Mouse (Mus musculus) gastrocnemius, postnatal 4 days (tissue): ENCODE measurements around the gene Ceacam1. TPM values are rescaled to one million over a fixed set of nuclear protein-coding genes. Genes with fewer than 3 reads are reported as not detected.
"Not testable (repeated sequence)": the region's sequence is repeated elsewhere in the genome, so short reads cannot be mapped to it uniquely, and the experiment has no call there.

Source experiments
- DNase-seq, 2 experiments: peaks; one replicate each; pipeline ENCODE4 v3.0.0; 2021 to 2022; ENCODE audit warnings: low spot score in 2 of 2, mixed read lengths in 2 of 2
- total RNA-seq, 2 experiments: library from RNA; stranded (reverse); gene quantifications; 2 replicates each; pipeline ENCODE4 v1.2.3; 2021

The Ceacam1 gene
- total RNA-seq, 2 experiments from 2014 or later: 5.5 to 6.1 TPM

DNA sequence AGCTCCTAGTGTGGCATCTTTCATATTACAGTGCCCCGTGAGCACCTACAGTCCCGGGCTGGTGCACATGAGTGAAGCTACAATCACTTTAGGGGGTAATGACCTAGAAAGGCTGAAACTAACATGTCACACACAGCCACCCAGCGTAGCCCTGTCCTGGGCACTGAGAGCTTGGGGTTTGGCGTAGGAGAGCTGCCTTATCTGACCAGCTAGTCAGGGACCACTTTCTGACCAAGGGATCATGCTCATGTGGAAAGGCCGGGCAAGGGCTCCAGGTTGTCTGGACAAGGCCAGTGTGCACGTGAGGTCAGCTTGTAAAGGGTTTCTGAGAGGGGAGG, 36.6 kb downstream of the Ceacam1 start:
- no peak for DNase-seq

DNA sequence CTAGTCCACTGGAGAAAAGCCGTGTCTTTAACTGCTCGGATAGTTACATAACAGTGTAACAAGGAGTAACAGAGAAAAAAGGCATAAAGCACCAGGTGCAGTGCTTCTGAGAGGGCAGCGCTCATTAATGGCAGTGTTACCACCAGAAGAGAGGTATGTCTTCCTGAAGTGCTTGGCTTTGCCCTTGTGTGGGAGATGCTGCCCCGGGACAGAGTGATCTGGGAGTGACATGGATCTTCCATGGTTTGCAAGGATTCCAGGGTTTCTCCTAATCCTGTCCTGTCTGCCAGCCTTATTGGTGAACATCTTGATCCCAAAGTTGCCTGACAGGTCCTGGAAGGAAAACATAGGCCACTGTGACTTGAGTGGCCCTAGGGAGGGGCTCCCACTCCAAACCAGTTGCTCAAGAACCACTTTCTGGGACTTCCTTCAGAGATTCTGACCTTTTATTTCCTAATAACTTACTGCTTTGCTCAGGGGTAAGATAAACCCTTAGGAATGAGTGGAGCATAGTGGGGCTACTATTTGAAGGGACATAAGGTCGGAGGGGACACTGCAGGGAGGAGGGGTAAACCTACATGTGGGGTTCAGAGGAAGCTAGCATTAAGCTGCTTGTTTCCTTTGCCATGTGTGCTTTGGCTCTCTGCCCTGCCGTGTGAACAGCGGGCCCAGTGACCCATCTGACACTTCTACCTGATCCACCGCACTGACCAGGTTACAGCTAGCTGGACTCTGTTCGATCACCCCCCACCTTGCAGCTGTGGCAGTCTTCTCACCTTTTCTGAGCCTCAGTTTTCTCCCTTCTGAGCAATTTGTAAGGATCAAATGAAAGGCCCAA, 37.2 kb downstream of the Ceacam1 start:
- DNase-seq: no peak

GRCm38 (mm10) chr7:25439124-25439822, 38.1 kb downstream of the Ceacam1 start:
- DNase-seq: no peak

DNA sequence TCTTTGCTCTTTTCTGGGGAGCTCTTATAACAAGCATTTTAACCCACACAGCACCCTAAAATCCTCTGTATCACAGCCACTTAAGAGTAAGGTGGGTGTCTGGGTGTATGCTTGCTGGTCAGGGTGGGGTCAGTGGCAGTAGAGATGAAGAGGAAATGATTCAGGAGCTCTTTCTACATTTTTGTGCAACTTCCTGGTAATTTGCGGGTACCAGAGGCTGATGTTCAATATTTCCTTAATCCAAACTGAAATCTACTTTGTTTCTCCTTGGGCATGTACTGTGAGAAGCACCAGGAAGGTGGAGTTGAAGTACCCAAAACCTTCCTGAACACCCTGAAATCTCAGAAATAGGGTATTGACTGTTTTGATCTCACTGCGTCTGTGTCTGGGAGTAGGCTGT, 40.7 kb downstream of the Ceacam1 start:
- no peak for DNase-seq

DNA sequence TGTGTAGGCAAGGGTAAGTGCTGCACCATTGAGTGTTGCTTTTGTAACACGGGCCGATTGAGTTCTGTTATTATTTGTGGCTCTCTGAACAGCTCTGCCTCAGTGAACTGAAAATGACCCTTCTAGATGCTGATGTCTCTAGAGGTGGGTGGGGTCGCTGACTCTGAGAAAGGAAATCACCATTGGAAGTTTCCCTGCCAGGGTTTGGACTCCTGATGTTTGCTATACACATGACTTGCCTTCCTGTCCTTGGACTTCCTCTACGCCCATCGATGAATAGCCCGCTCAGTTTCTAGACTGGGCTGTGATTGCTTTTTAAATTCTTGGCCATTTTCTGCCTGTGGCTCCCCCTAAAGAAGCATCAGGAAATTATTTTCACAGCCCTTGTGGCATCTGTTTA, 41.2 kb downstream of the Ceacam1 start:
- DNase-seq: no peak

- no peak for DNase-seq
These were observed 41.9 kb downstream of the Ceacam1 start for GRCm38 (mm10) chr7:25435546-25435851.

- DNase-seq: no peak
These were observed 42.5 kb downstream of the Ceacam1 start for GRCm38 (mm10) chr7:25434654-25435545.

DNA sequence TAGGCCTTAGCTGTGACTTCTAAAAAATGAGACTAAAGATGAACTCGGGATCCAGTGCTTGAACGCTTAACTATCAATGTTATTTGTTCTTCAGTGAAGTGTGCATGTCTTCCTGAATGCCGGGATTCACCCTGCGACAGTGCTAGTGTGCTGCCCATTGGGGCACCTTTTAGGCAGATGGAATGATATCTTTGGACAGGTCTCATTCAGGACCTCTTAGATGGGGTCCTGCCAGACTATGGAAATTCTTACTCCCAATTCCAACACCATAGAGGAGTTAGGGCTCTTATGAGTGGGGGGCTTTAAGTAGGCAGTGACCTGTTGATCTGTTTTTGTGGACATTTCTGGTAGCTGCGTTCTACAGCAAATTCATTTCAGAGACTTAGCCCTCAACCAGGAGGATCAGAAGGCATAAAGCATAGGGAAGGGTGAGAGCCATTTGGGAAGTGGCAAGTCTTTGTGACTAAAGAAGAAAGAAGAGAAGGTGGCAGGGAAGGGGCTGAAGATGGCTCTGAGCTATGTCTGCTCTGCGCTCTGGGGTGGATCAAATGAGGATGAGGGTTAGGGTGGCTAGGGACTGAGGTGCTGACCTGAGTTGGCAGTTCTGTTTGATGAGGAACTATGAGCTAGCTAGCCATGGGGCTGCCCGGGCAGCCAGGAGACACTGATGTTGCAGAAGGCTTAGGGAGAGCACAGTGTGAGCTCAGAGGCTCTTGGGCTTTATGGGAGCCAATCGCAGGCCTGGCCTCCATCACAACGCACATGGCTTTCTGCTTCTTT, 43.4 kb downstream of the Ceacam1 start:
- no peak for DNase-seq

- DNase-seq: no peak
These were observed 44.3 kb downstream of the Ceacam1 start for GRCm38 (mm10) chr7:25433007-25433541.

DNA sequence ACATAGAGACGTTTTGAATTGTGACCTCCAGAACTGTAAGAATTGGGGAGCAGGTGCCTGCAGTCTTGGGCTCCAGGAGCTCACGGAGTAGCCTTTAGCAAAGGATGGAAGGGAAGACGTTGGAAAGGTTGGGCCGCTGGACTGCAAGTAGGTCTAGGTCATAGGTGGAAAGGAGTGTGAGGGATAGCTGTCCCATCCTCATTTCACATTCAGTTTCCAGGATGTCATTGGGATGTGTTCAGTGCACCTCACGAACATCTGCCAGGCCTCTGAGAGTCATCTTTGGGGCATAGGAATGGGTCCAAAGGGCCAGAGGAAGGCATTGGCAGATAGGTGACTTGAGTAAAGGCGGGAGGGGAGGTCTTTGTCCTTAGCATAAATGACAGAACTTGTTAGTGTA, 45.0 kb downstream of the Ceacam1 start:
- no peak for DNase-seq

DNA sequence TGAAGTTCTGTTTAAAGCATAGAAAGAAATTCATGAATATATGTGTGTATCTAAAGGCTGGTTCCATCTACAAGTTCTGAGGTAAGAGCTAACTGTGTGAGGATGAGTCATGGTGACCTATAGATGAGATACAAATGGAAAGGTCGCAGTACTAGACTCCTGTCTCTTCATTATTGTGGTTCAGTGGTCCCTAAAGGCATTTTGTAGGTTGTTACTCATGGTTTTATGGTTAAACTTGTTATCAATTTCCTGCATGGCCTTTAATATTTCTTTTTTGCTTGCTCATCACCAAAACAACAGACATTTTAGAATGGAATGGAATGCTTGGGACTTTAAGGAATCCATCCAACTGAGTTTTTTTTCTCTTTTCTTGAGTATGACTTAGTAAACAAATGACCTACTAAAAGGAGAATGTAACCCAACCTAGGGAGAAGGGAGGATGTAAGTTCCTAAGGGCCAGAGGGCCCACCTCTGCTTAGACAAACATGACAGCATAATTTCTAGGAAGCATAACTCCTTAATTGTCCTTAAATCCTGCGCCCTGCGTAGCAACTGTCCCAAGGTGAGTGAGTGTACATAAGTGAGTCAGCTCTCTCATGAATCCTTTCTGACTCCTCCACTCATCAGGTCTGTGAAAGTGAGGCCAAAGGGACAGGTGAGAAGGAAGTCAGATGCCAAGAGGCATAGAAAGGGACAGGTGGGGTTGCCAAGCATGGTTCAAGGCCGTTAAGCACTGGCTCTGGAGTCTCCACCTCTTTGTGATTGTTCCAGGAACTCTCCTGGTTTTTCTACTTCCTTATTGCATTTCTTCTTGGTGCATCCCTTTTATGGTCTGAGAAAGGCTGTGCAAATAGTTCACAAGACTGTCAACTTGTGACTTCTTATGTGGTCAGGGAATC, 47.3 kb downstream of the Ceacam1 start:
- no peak for DNase-seq

DNA sequence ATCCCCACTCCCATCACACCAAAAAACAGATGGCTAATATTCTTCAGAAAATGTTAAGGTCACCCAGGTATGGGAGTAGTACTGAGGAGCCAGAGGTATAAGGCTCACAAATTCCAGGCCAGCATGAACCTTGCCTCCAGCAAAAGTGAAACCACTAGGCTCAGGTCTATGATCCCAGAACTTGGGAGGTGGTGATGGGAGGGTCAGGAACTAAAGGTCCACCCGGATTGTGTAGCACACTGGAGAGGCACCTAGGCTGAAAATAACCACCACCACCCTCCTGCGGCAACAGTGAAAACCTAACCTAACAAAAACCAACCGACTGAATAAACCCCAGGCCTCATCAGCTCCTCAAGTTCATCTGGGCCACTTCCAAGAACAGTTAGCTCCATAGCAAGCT, 49.1 kb downstream of the Ceacam1 start:
- DNase-seq: no peak

GRCm38 (mm10) chr7:25427144-25427543, 50.3 kb downstream of the Ceacam1 start:
- no peak for DNase-seq

DNA sequence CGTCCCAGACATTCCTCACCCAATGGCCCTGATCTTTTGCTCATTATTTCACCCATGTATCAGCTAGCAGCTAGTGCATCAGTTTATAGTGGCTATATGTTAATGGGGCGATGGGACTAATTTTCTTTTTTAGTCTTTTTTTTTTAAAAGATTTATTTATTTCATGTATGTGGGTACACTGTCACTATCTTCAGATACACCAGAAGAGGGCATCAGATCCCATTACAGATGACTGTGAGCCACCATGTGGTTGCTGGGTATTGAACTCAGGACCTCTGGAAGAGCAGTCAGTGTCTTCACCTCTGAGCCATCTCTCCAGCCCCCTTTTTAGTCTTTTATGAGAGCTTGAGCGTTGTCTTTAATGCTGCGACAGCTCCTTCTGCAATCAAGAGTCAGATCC, 51.0 kb downstream of the Ceacam1 start:
- not testable (repeated sequence) for DNase-seq

DNA sequence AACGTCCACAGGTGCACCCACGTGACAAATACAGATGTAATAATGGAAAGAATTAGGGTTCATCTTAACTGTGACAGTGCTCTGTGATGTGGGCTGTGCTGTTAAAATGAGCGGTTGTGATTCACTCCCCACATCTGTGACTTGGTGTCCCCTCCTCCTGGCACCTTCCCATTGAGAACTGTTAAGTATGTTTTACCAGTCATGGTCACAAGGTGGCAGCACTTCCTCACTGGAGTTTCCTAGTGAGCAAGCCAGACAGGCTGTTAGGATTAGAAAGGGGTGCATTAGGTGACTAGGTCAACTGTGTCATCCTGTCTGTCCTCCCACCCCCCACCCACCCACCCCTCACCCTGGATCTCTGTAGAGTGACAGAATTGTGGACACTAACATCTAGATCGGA, 53.0 kb downstream of the Ceacam1 start:
- DNase-seq: peak; percentile 51 to 74

- no peak for DNase-seq
These were observed 55.0 kb downstream of the Ceacam1 start for GRCm38 (mm10) chr7:25422286-25422841.

GRCm38 (mm10) chr7:25419943-25420342, 57.5 kb downstream of the Ceacam1 start:
- DNase-seq: no peak

DNA sequence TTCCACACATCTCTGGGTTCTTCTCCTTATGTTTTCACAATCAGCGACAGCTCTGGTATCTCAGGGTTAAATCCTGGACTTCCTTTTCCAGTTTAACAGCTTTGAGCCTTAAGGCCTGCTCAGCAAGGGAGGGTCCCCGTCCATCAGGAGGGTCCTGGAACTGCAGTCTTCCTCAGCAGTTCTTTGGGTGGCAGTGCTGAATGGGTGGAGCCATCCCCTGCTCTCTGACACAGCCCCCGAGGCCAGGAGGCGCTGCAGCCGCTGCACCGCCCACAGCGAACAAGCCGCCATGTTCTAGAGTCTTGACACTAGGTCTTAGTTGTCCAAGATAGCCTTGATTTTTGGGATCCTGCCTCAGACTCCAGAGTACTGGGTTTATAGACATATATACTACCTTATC, 57.9 kb downstream of the Ceacam1 start:
- no peak for DNase-seq

DNA sequence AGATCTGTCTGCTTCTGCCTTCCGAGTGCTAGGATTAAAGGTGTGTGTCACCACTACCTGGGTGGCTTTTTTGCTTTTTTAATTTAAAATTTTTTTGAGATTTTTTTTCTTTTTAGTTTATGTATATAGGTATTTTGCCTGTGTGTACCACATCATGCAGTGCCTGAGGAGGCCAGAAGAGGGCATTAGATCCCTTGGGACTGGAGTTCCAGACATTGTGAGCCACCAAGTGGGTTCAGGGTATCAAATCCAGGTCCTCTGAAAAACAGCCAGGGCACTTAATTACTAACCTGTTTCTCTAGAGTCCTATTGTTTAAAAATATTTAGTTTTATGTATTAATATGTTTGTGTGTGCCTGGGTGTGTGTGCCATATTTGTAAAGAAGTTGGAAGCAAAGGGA, 59.8 kb downstream of the Ceacam1 start:
- DNase-seq: no peak
